Mouse (Mus musculus) G1E (cell line): ENCODE data around the gene AC140267.1.

Experiments used
- CTCF ChIP-seq: IDR thresholded peaks from 2 replicates; pipeline ENCODE4 v1.5.1; 2012; ENCODE audit warnings: low read depth, low read length, inconsistent platforms, mixed read lengths
- GATA1 ChIP-seq: IDR thresholded peaks from 2 replicates; pipeline ENCODE4 v1.6.1; 2012; ENCODE audit warnings: borderline replicate concordance, low read length, inconsistent platforms, mixed read lengths
- GATA2 ChIP-seq: IDR thresholded peaks from 2 replicates; pipeline ENCODE4 v1.6.1; 2012; ENCODE audit warnings: low read depth, low read length, inconsistent platforms, borderline replicate concordance
- POLR2AphosphoS5 ChIP-seq: IDR thresholded peaks from 2 replicates; pipeline ENCODE4 v1.6.1; 2012; ENCODE audit warnings: low read depth, low read length, inconsistent platforms; ENCODE audit not compliant: insufficient replicate concordance
- TAL1 ChIP-seq: conservative IDR thresholded peaks from 2 replicates; pipeline ENCODE4 v1.6.1; 2012; ENCODE audit warnings: low read depth, low read length, inconsistent platforms, mixed read lengths

DNA sequence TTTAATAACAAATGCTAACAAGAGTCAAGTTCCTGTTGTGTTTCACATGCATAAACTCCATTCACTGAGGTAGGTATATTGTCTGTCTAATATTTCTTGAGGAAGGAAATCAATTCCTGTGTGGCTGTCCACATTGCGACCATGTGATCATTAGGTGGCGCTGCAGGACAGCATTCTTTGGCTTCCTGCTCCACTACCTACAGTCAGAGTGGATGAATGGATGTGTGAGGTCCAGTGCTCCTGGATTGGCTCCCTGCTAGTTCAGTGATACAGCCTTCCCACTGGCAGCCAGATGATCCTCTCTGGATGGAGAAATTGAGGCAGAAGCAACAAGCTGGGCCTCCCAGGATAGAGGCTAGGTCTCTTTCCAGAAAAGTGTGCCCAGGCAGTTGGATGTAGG, 30.6 kb downstream of the AC140267.1 start:
- TF ChIP-seq CTCF (peak; percentile 61; the same call in 1 of the 2 replicates), GATA1 (no peak), POLR2AphosphoS5 (no peak), TAL1 (no peak), GATA2 (no peak)
